Mouse (Mus musculus): Measurements from ENCODE around the gene Paox. TPM values are rescaled to one million over a fixed set of nuclear protein-coding genes. Genes with fewer than 3 reads are reported as not detected.
"Not testable (repeated sequence)": the region's sequence is repeated elsewhere in the genome, so short reads cannot be mapped to it uniquely, and the experiment has no call there.

The Paox gene
- polyA plus RNA-seq, 1 experiment, result 2.9 TPM

DNA sequence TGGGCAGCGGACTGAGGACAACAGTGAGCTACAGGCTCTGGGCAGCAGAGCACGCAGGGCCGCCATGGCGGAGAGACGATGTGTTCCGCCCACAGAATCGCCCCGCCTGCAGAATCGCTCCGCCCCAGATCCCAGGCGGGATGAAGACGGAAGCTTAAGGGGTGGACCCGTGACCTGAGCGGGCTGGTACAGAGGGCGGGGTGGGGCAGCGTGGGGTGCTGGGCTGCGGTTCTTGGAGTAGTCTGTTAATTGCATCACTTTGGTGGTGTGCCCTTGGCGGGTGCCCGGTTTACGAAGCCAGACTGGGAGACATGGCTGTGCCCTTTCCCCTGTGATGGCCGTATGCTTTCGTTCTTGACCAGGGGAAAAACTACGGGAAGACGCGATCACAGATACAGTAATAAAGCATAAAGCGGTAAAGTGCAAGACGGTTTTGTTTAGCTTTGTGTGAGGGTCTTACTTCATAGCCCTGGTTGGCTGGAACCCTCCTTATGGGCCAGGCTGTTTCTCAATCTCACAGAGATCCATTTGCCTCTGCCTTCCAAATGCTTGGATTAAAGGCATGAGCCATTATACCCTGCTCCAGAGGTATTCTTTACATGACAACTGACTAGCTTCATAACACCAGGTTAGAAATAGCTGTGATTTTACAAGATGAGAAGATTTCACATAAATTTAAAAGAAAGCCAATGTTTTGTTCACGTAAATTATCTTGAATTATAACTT, 893 bp downstream of the Paox start, which contains the start of gene Echs1:
Echs1 (minus strand) TSS at position 148 of the 726 bp plus-strand sequence.
- Histone ChIP-seq H3K27me3 (replicated peaks) (no peaks in the 10 kb centered on the region), H3K36me3 (replicated peaks; ENCODE audit: low read length) (peaks cover 15% of the 10 kb centered on the region), H3K9me3 (no peaks in the 10 kb centered on the region), H3K4me1 (peaks cover 37% of the 10 kb centered on the region), H3K4me3 (replicated peaks) (peak within 1 kb of the TSS; percentile 94)
- TF ChIP-seq GATA1 (IDR thresholded peaks at IDR 0.05; ENCODE audit: borderline replicate concordance, low read length), result no peak
- TF ChIP-seq FLI1 (IDR thresholded peaks at IDR 0.05; ENCODE audit: low read length), result no peak

DNA sequence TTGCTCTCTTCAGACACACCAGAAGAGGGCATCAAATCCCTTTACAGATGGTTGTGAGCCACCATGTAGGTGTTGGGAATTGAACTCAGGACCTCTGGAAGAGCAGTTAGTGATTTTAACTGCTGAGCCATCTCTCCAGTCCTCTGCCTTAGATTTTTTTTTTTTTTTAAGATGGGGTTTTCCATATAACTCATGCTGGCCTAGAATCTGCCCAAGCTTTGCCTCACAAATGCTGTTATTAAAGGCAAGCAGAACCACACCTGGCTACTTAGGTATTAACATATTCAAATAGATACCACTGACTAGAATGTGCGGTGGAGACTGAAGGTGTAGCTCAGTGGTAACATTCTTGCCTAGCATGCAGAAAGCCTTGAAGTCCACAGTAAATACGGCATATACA, 4.9 kb downstream of the Paox start:
- Histone ChIP-seq H3K4me3 (replicated peaks) (no peak overlapping the region), H3K9me3 (no peaks in the 10 kb centered on the region), H3K4me1 (peaks cover 62% of the 10 kb centered on the region), H3K36me3 (replicated peaks; ENCODE audit: low read length) (no peaks in the 10 kb centered on the region), H3K27me3 (replicated peaks) (no peaks in the 10 kb centered on the region)
- TF ChIP-seq FLI1 (IDR thresholded peaks at IDR 0.05; ENCODE audit: low read length) (no peak), GATA1 (IDR thresholded peaks at IDR 0.05; ENCODE audit: borderline replicate concordance, low read length) (no peak)

GRCm38 (mm10) chr7:140121338-140121910, 5.8 kb downstream of the Paox start:
- no peaks in the 10 kb centered on the region for H3K36me3 ChIP-seq (replicated peaks; ENCODE audit: low read length)
- peaks cover 63% of the 10 kb centered on the region for H3K4me1 ChIP-seq
- TF ChIP-seq GATA1 (IDR thresholded peaks at IDR 0.05; ENCODE audit: borderline replicate concordance, low read length) (no peak), FLI1 (IDR thresholded peaks at IDR 0.05; ENCODE audit: low read length) (no peak)
- H3K9me3 ChIP-seq, result no peaks in the 10 kb centered on the region
- no peaks in the 10 kb centered on the region for H3K27me3 ChIP-seq (replicated peaks)
- H3K4me3 ChIP-seq (replicated peaks), result peak overlapping the region; percentile 64

DNA sequence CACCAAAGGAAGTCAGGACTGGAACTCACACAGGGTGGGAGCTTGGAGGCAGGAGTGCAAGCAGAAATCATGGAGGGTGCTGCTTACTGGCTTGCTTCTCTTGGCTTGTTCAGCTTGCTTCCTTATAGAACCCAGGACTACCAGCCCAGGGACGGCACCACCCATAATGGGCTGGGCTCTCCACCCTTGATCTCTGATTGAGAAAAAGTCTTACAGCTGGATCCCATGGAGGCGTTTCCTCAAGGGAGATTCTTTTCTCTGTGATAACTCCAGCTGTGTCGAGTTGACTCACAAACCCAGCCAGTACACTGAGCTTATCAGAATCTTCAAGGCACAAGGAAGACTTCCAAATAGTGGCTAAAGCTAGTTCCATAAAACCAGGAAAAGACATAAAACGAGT, 7.2 kb downstream of the Paox start:
- H3K4me3 ChIP-seq (replicated peaks), result no peak overlapping the region
- no peaks in the 10 kb centered on the region for H3K36me3 ChIP-seq (replicated peaks; ENCODE audit: low read length)
- H3K9me3 ChIP-seq, result no peaks in the 10 kb centered on the region
- TF ChIP-seq GATA1 (IDR thresholded peaks at IDR 0.05; ENCODE audit: borderline replicate concordance, low read length) (no peak), FLI1 (IDR thresholded peaks at IDR 0.05; ENCODE audit: low read length) (no peak)
- peaks cover 65% of the 10 kb centered on the region for H3K4me1 ChIP-seq
- no peaks in the 10 kb centered on the region for H3K27me3 ChIP-seq (replicated peaks)

- Histone ChIP-seq H3K4me3 (replicated peaks) (no peak overlapping the region), H3K36me3 (replicated peaks; ENCODE audit: low read length) (peaks cover 8% of the 10 kb centered on the region), H3K27me3 (replicated peaks) (no peaks in the 10 kb centered on the region), H3K9me3 (no peaks in the 10 kb centered on the region), H3K4me1 (peaks cover 71% of the 10 kb centered on the region)
- TF ChIP-seq FLI1 (IDR thresholded peaks at IDR 0.05; ENCODE audit: low read length) (no peak), GATA1 (IDR thresholded peaks at IDR 0.05; ENCODE audit: borderline replicate concordance, low read length) (no peak)
These were observed 8.8 kb downstream of the Paox start for GRCm38 (mm10) chr7:140124382-140124781.

- H3K9me3 ChIP-seq, result no peaks in the 10 kb centered on the region
- TF ChIP-seq GATA1 (IDR thresholded peaks at IDR 0.05; ENCODE audit: borderline replicate concordance, low read length), result no peak
- TF ChIP-seq FLI1 (IDR thresholded peaks at IDR 0.05; ENCODE audit: low read length), result no peak
- no peaks in the 10 kb centered on the region for H3K27me3 ChIP-seq (replicated peaks)
- H3K4me3 ChIP-seq (replicated peaks), result peak overlapping the region; percentile 94
- H3K4me1 ChIP-seq, result peaks cover 68% of the 10 kb centered on the region
- H3K36me3 ChIP-seq (replicated peaks; ENCODE audit: low read length), result peaks cover 19% of the 10 kb centered on the region
These were observed 9.9 kb downstream of the Paox start for GRCm38 (mm10) chr7:140125278-140126021.

DNA sequence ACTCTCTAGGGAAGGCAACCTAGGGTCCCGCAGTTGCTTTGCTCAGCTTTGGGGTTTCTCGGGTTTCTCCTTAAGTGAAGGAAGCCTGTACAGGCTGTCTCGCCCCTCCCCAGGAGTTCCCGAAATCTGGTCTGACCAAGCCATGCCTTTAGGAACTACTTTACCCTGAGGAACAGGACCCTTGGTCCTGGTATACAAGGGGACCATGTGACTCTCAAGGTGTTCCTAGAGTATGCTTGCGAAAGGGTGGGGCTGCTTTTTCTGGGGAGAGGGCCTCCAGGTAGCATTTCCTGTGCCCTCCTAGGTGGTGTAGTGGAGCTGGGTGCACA, 10.4 kb downstream of the Paox start:
- Histone ChIP-seq H3K9me3 (no peaks in the 10 kb centered on the region), H3K4me1 (peaks cover 65% of the 10 kb centered on the region), H3K4me3 (replicated peaks) (peak overlapping the region; percentile 94), H3K36me3 (replicated peaks; ENCODE audit: low read length) (peaks cover 23% of the 10 kb centered on the region), H3K27me3 (replicated peaks) (no peaks in the 10 kb centered on the region)
- TF ChIP-seq FLI1 (IDR thresholded peaks at IDR 0.05; ENCODE audit: low read length), result no peak
- no peak for TF ChIP-seq GATA1 (IDR thresholded peaks at IDR 0.05; ENCODE audit: borderline replicate concordance, low read length)

- TF ChIP-seq GATA1 (IDR thresholded peaks at IDR 0.05; ENCODE audit: borderline replicate concordance, low read length) (no peak), FLI1 (IDR thresholded peaks at IDR 0.05; ENCODE audit: low read length) (no peak)
- peak overlapping the region; percentile 77 for H3K4me3 ChIP-seq (replicated peaks)
- H3K27me3 ChIP-seq (replicated peaks), result no peaks in the 10 kb centered on the region
- peaks cover 25% of the 10 kb centered on the region for H3K36me3 ChIP-seq (replicated peaks; ENCODE audit: low read length)
- peaks cover 65% of the 10 kb centered on the region for H3K4me1 ChIP-seq
- H3K9me3 ChIP-seq, result no peaks in the 10 kb centered on the region
These were observed 11.3 kb downstream of the Paox start for GRCm38 (mm10) chr7:140126934-140127333.

GRCm38 (mm10) chr7:140127911-140128310, 12.3 kb downstream of the Paox start:
- peaks cover 27% of the 10 kb centered on the region for H3K36me3 ChIP-seq (replicated peaks; ENCODE audit: low read length)
- no peak overlapping the region for H3K4me3 ChIP-seq (replicated peaks)
- H3K4me1 ChIP-seq, result peaks cover 65% of the 10 kb centered on the region
- no peaks in the 10 kb centered on the region for H3K27me3 ChIP-seq (replicated peaks)
- H3K9me3 ChIP-seq, result no peaks in the 10 kb centered on the region
- no peak for TF ChIP-seq FLI1 (IDR thresholded peaks at IDR 0.05; ENCODE audit: low read length)
- no peak for TF ChIP-seq GATA1 (IDR thresholded peaks at IDR 0.05; ENCODE audit: borderline replicate concordance, low read length)

DNA sequence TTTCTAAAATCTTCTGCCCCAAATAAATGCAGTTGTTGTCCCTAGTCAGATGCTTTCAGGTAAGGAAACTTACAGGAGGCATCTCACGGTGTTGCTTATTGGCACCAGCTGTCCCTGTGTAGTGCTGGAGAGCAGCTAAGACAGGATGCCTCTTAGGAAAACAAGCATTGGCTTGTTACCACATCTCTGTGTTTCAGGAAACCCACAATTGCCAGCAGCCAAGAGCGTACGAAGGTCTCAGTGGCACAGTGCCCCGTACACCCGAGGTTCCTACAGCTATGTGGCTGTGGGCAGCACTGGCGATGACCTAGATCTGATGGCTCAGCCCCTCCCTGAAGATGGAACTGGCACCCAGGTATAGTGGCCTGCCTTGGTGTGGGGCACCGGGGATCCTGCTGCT, 16.6 kb downstream of the Paox start:
- H3K36me3 ChIP-seq (replicated peaks; ENCODE audit: low read length), result peaks cover 39% of the 10 kb centered on the region
- not testable (repeated sequence) for H3K9me3 ChIP-seq; H3K4me3 ChIP-seq (replicated peaks); H3K27me3 ChIP-seq (replicated peaks)
- H3K4me1 ChIP-seq, result peaks cover 53% of the 10 kb centered on the region

DNA sequence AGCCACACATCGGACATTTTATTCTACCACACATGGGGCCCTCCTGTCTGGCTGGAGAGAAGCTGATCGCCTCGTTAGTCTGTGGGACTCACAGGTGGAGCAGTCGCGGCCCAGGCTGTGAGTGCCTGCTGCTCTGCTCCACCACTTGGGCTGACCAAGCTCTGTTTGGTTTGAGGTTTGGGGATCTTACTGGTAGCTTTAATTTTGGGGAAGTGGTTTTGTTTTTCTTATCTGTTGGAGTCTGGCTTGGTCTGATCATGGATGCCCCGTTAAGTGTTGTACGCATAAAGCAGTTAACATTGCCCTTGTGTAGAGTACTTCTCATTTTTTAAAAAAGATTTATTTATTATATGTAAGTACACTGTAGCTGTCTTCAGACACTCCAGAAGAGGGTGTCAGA, 18.4 kb downstream of the Paox start:
- H3K36me3 ChIP-seq (replicated peaks; ENCODE audit: low read length), result peaks cover 35% of the 10 kb centered on the region

More for the DNA sequence above, 18.4 kb downstream of the Paox start:
- not testable (repeated sequence) for H3K4me3 ChIP-seq (replicated peaks); H3K27me3 ChIP-seq (replicated peaks); H3K9me3 ChIP-seq
- H3K4me1 ChIP-seq, result peaks cover 52% of the 10 kb centered on the region

All from megakaryocyte, embryonic 14.5 days (primary cell).